Mouse (Mus musculus) midbrain, embryonic 14.5 days (tissue): ENCODE data around the gene Telo2. TPM values are rescaled to one million over a fixed set of nuclear protein-coding genes. Genes with fewer than 3 reads are reported as not detected.
A peak's percentile ranks its signal among the peaks of the same experiment; 100 is the strongest.

Experiments used
- ATAC-seq: fragments of 200-750 bp; cut with Nextera tagmentation; 2 replicates; pipeline ENCODE4 v1.8.0; 2017; ENCODE audit warnings: moderate number of reproducible peaks, moderate library complexity; ENCODE audit not compliant: low FRiP score, low TSS enrichment
- DNase-seq: peaks from one replicate; pipeline ENCODE4 v3.0.0-alpha.2; 2015
- H3K27ac ChIP-seq: fragments of 300-500 bp; sonication (generic); replicated peaks from 2 replicates; pipeline ENCODE4 v1.5.1; 2014; ENCODE audit warnings: mild to moderate bottlenecking, low read depth, low read length, moderate library complexity
- H3K27me3 ChIP-seq: fragments of 300-500 bp; sonication (generic); 2 replicates; pipeline ENCODE4 v1.6.1; 2014; ENCODE audit warnings: low read length, control low read depth, mixed read lengths; ENCODE audit not compliant: control insufficient read depth, insufficient read depth
- H3K36me3 ChIP-seq: fragments of 300-500 bp; sonication (generic); 2 replicates; pipeline ENCODE4 v1.6.1; 2014; ENCODE audit warnings: low read length, control low read depth; ENCODE audit not compliant: control insufficient read depth, insufficient read depth
- H3K4me1 ChIP-seq: fragments of 300-500 bp; sonication (generic); 2 replicates; pipeline ENCODE4 v1.6.1; 2014; ENCODE audit warnings: mild to moderate bottlenecking, antibody characterized with exemption, low read length, control low read depth; ENCODE audit not compliant: control insufficient read depth, insufficient read depth
- H3K4me2 ChIP-seq: fragments of 300-500 bp; sonication (generic); 2 replicates; pipeline ENCODE4 v1.6.1; 2014; ENCODE audit warnings: mild to moderate bottlenecking, low read length, moderate library complexity
- H3K4me3 ChIP-seq: fragments of 300-500 bp; sonication (generic); replicated peaks from 2 replicates; pipeline ENCODE4 v1.5.1; 2014; ENCODE audit warnings: low read depth, low read length
- H3K9ac ChIP-seq: fragments of 300-500 bp; sonication (generic); replicated peaks from 2 replicates; pipeline ENCODE4 v1.6.1; 2014; ENCODE audit warnings: mild to moderate bottlenecking, low read length, moderate library complexity
- H3K9me3 ChIP-seq: fragments of 300-500 bp; sonication (generic); 2 replicates; pipeline ENCODE4 v1.6.1; 2016; ENCODE audit warnings: low read length, control low read depth, mixed read lengths; ENCODE audit not compliant: control insufficient read depth
- WGBS: fragments of 180-500 bp; shearing (Covaris S2); extraction: QIAGEN DNeasy Blood & Tissue Kit; methylation state at CpG from one replicate; pipeline ENCODE4 v1.1.7; 2014; 5-methylcytosine and 5-hydroxymethylcytosine counted together
- polyA plus RNA-seq: library from polyadenylated mRNA; unstranded; fragments of >200 nt; fragmentation: Nextera tagmentation; extraction: Ambion mirVana; gene quantifications from 2 replicates; pipeline ENCODE4 v1.2.1, GENCODE M21; 2014

Gene Telo2
- polyA plus RNA-seq, 1 experiment from 2014 or later = 34.4 TPM

DNA sequence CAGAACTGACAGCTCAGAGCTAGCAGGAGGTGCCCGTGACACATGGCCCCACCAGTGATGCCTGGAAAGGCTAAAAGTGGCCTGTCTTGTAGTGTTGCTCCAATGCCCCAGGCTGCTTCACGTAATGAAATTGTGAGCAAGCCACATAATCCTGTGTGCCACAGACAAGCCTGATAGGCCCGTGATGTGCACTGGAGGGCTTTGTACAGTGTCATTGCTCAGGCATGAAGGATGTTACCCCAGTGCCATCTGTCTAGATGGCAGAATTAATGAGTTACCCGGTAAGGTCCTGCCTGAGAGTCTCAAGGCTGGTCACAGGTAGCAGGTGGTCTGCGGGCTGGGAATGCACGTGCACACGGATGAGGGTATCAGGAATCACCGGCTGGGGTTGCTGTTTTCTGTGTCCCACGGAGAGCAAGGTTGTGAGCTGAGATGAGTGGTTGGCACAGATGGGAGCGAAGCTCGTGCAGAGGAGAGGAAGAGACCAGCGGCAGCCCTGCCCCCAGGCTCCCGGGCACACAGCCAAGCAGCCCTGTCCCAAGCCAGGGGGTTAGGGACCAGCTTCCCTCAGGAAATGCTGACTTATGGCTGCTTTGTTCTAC is 37.9 kb downstream of the Telo2 start:
- H3K4me1 ChIP-seq = no peaks in the 10 kb centered on the region
- H3K9ac ChIP-seq = no peak overlapping the region
- H3K4me3 ChIP-seq = no peak overlapping the region
- H3K27me3 ChIP-seq = no peaks in the 10 kb centered on the region
- H3K4me2 ChIP-seq = peak overlapping the region; percentile 19; the same call in 1 of the 2 replicates
- peak overlapping the region; percentile 52 for H3K27ac ChIP-seq
- 78% methylated on average over 13 of the region's 13 CpGs for WGBS
- no peaks in the 10 kb centered on the region for H3K9me3 ChIP-seq
- H3K36me3 ChIP-seq = 0 out of 2 replicates have a peak, but pooled peaks cover 7% of the 10 kb centered on the region
- DNase-seq = peak; percentile 69
- ATAC-seq = peak; percentile 64; the same call in 1 of the 2 replicates

DNA sequence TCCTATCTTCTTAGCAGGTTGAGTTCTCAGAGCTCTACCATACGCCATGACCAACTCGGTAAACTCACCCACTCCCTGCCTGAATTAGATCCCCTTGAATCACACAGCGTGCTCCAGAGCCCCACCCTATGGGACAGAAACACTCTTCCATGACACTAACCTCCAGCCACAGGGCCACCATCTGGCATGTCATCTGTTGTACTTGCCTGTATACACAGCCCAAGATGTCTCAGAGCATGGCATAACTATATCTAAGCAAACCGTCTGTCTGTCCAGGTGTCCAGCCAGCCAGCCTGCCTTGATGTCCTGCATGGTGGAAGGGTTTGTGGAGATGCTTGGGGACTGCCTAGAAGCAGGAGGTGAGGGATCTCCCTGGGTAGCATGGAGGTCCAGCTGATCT is 38.9 kb downstream of the Telo2 start:
- ATAC-seq (no peak), DNase-seq (no peak)
- Histone ChIP-seq H3K4me2 (no peak overlapping the region), H3K4me1 (no peaks in the 10 kb centered on the region), H3K27me3 (no peaks in the 10 kb centered on the region), H3K36me3 (0 out of 2 replicates have a peak, but pooled peaks cover 7% of the 10 kb centered on the region), H3K9ac (no peak overlapping the region), H3K27ac (no peak overlapping the region), H3K9me3 (no peaks in the 10 kb centered on the region), H3K4me3 (no peak overlapping the region)
- 90% methylated on average over 4 of the region's 4 CpGs for WGBS

DNA sequence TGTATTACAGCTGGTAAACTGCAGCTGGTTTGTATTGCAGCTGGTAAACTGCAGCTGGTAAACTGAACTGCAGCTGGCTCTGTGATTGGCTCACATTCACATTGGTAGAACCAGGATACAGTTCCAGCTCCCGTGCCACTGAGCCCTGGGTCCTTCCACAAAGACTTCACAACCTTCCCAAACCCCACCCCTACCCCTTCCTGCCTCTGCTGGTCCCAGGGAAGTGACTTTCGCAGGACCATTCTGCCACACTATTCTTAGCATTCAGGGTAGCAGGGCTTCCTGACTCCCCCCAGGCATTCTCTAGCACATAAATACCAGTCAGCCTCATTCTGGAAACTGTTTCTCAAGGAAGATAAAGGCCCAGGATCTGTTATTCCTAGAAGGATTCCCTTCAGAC is 47.1 kb downstream of the Telo2 start:
- peaks cover 13% of the 10 kb centered on the region for H3K36me3 ChIP-seq
- no peak overlapping the region for H3K27ac ChIP-seq
- ATAC-seq (no peak), DNase-seq (no peak)
- WGBS = 82% methylated on average over 2 of the region's 2 CpGs
- no peak overlapping the region for H3K9ac ChIP-seq
- H3K4me1 ChIP-seq = no peaks in the 10 kb centered on the region
- no peaks in the 10 kb centered on the region for H3K27me3 ChIP-seq
- no peak overlapping the region for H3K4me2 ChIP-seq
- no peak overlapping the region for H3K4me3 ChIP-seq
- H3K9me3 ChIP-seq = no peaks in the 10 kb centered on the region

DNA sequence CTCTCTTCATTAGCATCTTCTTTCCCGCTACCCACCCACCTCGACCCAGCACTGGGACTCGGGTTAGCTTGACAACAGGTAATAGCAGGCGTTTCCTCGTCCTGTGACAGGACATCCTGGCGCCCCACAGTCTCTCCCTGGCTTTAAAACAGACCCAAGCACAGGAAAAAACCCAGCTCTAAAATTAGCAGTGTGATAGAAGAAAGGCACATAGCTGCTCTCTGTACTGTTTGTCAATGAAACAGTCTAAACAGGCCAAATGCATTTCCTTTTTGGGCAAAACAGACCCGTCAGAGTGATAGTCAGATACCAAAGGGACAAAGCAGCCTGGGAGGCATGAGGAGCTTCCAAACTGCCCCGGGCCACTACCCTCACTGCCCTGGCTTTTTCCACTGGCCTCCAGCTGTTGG is 48.3 kb downstream of the Telo2 start:
- no peak for ATAC-seq
- WGBS = 87% methylated on average over 8 of the region's 8 CpGs
- no peak overlapping the region for H3K4me3 ChIP-seq

DNA sequence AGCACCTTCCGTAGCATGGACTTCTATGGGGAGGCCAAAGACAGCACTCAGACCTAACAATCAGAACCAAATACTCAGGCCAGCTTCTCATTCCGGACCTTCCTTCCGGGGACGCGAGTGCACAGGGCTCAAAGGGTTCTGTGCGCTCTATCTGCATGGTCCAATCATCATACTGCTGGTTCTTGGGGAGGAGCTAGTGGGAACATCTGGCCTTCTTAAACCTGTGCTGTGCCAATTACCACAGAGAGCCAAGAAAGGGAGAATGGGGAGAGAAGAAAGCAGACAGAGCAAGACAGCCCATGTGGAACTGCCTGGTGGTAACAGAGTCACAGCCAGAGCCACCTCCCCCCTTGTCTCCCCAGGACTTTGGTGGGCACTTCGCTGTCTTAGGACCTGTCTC is 49.2 kb downstream of the Telo2 start:
- DNase-seq = no peak
- H3K9me3 ChIP-seq = no peaks in the 10 kb centered on the region
- no peak for ATAC-seq
- peaks cover 20% of the 10 kb centered on the region for H3K36me3 ChIP-seq
- no peak overlapping the region for H3K27ac ChIP-seq
- no peaks in the 10 kb centered on the region for H3K4me1 ChIP-seq
- WGBS = 94% methylated on average over 7 of the region's 7 CpGs
- no peak overlapping the region for H3K4me3 ChIP-seq
- H3K4me2 ChIP-seq = no peak overlapping the region
- H3K9ac ChIP-seq = no peak overlapping the region
- no peaks in the 10 kb centered on the region for H3K27me3 ChIP-seq

More for the DNA sequence above, 48.3 kb downstream of the Telo2 start:
- Histone ChIP-seq H3K4me2 (no peak overlapping the region), H3K9ac (no peak overlapping the region), H3K27me3 (no peaks in the 10 kb centered on the region), H3K9me3 (no peaks in the 10 kb centered on the region), H3K36me3 (peaks cover 14% of the 10 kb centered on the region), H3K27ac (no peak overlapping the region), H3K4me1 (no peaks in the 10 kb centered on the region)
- DNase-seq = no peak

DNA sequence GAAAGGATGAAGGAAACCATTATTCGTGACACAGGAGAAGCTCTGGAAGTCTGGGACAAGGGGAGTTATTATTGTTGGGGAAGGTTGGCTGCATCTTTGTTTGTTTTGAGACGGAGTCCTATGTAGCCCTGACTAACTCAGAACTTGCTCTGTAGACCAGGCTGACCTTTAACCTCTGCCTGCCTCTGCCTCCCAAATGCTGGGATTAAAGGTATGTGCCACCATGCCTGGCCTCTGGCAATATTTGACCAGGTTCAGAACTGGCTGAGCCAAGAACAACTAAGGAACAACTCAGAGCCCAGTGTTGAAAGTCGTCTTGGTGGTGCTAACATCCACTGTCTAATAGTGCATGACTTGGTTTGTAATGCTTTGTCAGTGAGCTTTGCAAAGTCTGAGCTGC is 50.6 kb downstream of the Telo2 start:
- Histone ChIP-seq H3K9me3 (no peaks in the 10 kb centered on the region), H3K4me2 (no peak overlapping the region), H3K36me3 (peaks cover 21% of the 10 kb centered on the region), H3K27me3 (no peaks in the 10 kb centered on the region), H3K27ac (no peak overlapping the region), H3K4me1 (no peaks in the 10 kb centered on the region), H3K4me3 (no peak overlapping the region), H3K9ac (no peak overlapping the region)
- ATAC-seq (no peak), DNase-seq (no peak)
- WGBS = 89% methylated on average over 3 of the region's 3 CpGs

DNA sequence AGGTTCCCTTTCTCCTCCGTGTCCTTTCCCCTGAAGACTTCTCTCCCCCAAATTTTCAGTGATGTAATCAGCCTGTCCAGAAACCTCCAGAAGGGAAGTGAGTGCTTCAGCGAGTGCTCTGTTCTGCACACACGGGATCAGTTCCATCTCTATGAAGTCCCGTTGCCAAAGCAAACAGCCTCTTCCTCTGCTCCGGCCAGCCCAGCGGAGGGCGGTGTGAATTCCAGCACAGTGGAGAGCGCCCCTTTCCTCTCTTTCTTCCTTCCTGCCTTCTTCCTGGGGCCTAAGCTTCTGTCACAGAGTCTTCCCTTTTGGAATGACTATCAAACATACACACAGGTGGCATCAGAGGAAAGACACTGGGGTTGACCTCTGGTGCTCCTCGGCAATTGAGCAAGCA is 51.4 kb downstream of the Telo2 start:
- H3K9me3 ChIP-seq = no peaks in the 10 kb centered on the region
- peaks cover 20% of the 10 kb centered on the region for H3K36me3 ChIP-seq
- no peak overlapping the region for H3K4me2 ChIP-seq
- H3K9ac ChIP-seq = no peak overlapping the region
- H3K4me3 ChIP-seq = no peak overlapping the region
- WGBS = 86% methylated on average over 9 of the region's 9 CpGs
- H3K27me3 ChIP-seq = no peaks in the 10 kb centered on the region
- ATAC-seq (no peak), DNase-seq (peak; percentile 13)
- H3K27ac ChIP-seq = no peak overlapping the region
- no peaks in the 10 kb centered on the region for H3K4me1 ChIP-seq

DNA sequence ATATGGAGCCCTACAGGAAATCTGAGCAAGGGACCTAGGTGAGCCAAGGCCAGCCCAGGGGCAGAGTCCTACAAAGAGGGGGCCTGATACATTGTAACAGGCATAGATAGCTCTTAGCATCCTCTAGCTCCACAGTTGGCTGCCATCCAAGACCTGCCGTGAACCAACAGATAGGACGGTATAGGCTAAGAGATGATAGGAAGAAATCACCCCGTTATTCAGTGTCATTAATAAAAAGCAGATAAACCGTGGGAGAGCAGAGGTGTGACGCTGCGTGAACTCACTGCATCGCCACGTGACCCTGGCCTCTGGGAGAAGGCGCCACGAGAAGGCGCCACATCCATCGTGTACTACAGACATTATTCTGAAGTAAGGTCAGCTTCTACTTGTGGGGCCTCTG is 51.9 kb downstream of the Telo2 start:
- ATAC-seq = no peak
- Histone ChIP-seq H3K9me3 (no peaks in the 10 kb centered on the region), H3K27ac (no peak overlapping the region), H3K27me3 (no peaks in the 10 kb centered on the region), H3K36me3 (peaks cover 25% of the 10 kb centered on the region), H3K4me2 (no peak overlapping the region), H3K9ac (no peak overlapping the region), H3K4me1 (no peaks in the 10 kb centered on the region), H3K4me3 (no peak overlapping the region)
- no peak for DNase-seq
- WGBS = 91% methylated on average over 12 of the region's 12 CpGs

DNA sequence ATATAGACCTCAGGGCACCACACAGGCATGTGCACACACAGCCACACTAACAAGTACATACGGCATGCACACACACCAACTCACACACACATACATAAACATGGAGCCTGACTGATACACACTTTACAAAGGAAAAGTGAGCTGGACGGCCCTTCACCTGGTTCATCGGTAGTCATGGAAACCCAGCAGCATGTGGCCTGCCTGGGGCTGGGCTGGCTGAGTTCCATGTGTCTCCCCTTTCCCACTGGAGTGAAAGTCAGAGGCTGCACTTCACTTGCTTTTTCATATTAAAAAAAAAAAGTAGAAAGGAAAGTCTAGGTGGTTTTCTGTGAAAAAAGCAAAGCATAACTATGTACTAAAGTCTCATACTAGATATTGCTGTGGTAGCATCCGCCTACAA is 52.5 kb downstream of the Telo2 start:
- Histone ChIP-seq H3K9ac (no peak overlapping the region), H3K4me3 (no peak overlapping the region), H3K27ac (no peak overlapping the region), H3K9me3 (no peaks in the 10 kb centered on the region), H3K36me3 (peaks cover 31% of the 10 kb centered on the region), H3K27me3 (no peaks in the 10 kb centered on the region), H3K4me1 (no peaks in the 10 kb centered on the region), H3K4me2 (no peak overlapping the region)
- 81% methylated on average over 4 of the region's 4 CpGs for WGBS
- DNase-seq = no peak
- ATAC-seq = no peak
